Mouse (Mus musculus): ENCODE data around the gene Myom1.

The Myom1 gene

GRCm38 (mm10) chr17:71011931-71012662, 9.7 kb downstream of the Myom1 start:
- in situ Hi-C loops (cut with MboI, MseI): no loop called here

DNA sequence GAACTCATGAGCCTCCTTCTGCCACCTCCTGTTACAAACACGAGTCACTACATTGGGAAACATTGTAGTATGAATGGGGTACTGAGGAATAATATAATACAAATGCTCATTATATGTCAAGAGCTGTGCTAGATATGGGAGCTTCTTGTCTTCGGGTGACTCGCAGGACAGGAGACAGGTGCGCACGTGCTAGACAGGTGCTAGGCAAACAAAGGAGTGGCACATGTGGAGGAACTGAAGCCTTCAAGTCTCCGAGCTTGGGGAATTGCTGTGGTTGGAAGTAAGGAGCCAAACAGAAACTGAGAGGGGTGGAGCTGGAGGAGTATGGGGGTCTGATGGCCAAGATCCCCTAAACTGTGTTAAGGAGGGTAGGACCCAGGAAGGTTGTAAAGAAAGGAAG, 10.7 kb downstream of the Myom1 start:
- in situ Hi-C loops (cut with MboI, MseI): no loop called here

- in situ Hi-C loops (cut with MboI, MseI): no loop called here
Observed at GRCm38 (mm10) chr17:71014911-71015310, 12.5 kb downstream of the Myom1 start.

DNA sequence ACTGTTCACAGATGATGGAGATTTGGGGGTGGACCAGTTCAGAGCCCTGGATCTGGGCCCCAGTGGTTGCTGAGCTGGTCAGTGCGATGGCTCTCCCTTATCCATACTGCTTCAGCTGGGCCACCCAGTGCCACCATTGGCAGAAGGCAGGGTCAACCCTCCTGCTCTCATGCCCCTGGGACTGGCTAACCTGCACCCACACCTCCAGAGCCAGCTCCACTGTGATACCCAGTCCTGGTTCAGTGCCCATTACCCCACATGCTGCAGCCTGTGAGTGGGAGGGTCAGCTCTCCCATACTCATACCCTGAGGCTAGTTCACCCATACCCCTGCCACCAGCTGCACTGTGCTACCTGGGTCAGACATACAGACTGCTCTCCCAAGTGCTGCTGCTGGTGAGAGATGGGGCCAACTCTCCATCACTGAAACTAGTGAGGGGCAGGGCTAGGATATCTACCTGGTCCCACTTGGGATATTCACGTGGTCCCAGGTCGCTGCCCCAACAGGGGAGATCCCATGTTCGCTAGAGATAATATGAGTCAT, 15.1 kb downstream of the Myom1 start:
- in situ Hi-C loops (cut with MboI, MseI): no loop called here

DNA sequence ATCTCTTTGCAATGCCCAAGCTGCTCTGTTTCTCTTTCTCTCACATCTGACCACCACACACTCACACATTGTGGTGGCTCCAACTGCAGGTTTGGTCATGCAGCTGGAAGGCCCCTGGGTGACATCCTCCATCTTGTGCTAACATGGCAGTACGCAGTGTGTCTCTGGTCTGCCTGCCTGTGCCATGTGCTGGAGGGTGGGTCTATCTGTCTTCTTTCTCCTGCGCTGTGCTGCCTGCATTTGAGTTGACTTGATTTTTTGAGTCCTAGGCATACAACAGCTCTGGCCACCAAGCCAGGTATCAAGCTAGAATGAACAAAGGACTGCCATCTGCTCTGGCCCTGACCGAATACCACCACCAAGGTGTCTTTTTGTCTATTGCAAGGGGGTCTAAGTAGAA, 15.7 kb downstream of the Myom1 start:
- in situ Hi-C loops (cut with MboI, MseI): no loop called here

GRCm38 (mm10) chr17:71018616-71019308, 16.3 kb downstream of the Myom1 start:
- in situ Hi-C loops (cut with MboI, MseI): no loop called here

- in situ Hi-C loops (cut with MboI, MseI): no loop called here
Observed at GRCm38 (mm10) chr17:71019309-71019655, 16.8 kb downstream of the Myom1 start.

DNA sequence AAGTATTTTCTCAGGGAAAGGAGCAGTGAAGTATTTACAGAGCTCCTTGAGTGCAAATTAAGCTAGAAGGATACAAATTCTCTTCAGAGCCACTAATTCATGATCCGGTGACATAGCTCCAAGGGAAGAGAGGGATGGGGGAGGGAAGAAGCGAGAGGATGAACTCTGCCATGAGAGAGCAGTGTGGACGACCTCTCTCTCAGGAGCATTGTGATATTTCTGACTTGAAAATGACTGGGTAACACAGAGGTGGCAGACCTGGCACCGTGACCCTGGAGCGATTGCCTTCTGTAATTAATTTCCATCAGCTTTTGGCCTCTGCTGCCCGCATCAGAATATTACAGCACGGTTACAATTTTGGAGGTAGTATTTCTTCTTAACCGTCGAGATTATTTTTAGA, 17.4 kb downstream of the Myom1 start:
- in situ Hi-C loops (cut with MboI, MseI): no loop called here

DNA sequence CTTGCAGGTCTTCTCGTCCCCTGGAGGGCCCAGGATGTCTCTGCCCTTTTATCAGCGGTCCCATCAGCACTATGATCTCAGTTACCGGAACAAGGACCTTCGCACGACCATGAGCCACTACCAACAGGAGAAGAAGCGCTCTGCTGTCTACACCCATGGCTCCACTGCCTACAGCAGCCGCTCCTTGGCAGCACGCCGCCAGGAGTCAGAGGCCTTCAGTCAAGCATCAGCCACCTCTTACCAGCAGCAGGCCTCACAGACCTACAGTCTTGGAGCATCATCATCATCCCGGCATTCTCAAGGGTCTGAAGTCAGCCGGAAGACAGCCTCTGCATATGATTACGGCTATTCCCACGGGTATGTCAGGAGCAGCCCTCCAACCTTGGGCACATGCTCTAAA, 20.4 kb downstream of the Myom1 start:
- in situ Hi-C loops (cut with MboI, MseI): no loop called here

- in situ Hi-C loops (cut with MboI, MseI): no loop called here
Observed at GRCm38 (mm10) chr17:71024071-71024470, 21.6 kb downstream of the Myom1 start.

- in situ Hi-C loops (cut with MboI, MseI): no loop called here
Observed at GRCm38 (mm10) chr17:71025922-71026321, 23.5 kb downstream of the Myom1 start.

GRCm38 (mm10) chr17:71027186-71027585, 24.8 kb downstream of the Myom1 start:
- in situ Hi-C loops (cut with MboI, MseI): no loop called here

GRCm38 (mm10) chr17:71032719-71033118, 30.3 kb downstream of the Myom1 start:
- in situ Hi-C loops (cut with MboI, MseI): no loop called here

GRCm38 (mm10) chr17:71034472-71034871, 32.0 kb downstream of the Myom1 start:
- in situ Hi-C loops (cut with MboI, MseI): no loop called here

DNA sequence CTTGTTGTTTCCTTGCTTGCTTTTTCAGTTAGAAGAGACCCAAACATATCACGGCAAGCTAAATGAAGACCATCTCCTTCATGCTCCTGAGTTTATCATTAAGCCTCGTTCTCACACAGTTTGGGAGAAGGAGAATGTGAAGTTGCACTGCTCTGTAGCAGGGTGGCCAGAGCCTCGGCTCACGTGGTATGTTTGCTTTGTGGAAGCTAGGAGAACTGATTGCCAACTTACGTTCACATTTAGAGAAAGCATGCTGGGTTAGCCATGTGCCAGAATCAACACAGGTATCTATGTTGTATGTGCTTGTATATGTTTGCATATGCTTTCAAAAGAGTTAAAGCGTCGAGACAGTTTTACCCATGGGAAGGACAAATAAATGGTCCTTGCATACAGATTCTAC, 34.8 kb downstream of the Myom1 start:
- in situ Hi-C loops (cut with MboI, MseI): no loop called here

GRCm38 (mm10) chr17:71038812-71039211, 36.4 kb downstream of the Myom1 start:
- in situ Hi-C loops (cut with MboI, MseI): no loop called here

GRCm38 (mm10) chr17:71039851-71040581, 37.6 kb downstream of the Myom1 start:
- in situ Hi-C loops (cut with MboI, MseI): no loop called here

- in situ Hi-C loops (cut with MboI, MseI): no loop called here
Observed at GRCm38 (mm10) chr17:71040582-71040880, 38.1 kb downstream of the Myom1 start.

DNA sequence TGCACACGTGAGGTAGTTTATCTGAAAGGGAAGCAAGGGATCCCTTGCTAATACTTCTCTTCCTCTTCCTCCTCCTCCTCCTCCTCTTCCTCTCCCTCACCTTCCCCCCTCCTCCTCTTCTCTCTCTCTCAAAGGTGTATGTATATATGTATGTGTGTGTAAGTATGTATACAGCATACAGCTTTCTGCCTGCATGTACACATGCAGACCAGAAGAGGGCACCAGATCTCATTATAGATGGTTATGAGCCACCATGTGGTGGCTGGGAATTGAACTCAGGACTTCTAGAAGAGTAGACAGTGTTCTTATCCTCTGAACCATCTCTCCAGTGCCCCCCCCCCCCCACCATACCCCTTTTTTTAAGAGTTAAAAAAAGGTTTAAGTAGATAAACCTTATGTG, 40.2 kb downstream of the Myom1 start:
- in situ Hi-C loops (cut with MboI, MseI): no loop called here

- in situ Hi-C loops (cut with MboI, MseI): no loop called here
Observed at GRCm38 (mm10) chr17:71045591-71045990, 43.2 kb downstream of the Myom1 start.

DNA sequence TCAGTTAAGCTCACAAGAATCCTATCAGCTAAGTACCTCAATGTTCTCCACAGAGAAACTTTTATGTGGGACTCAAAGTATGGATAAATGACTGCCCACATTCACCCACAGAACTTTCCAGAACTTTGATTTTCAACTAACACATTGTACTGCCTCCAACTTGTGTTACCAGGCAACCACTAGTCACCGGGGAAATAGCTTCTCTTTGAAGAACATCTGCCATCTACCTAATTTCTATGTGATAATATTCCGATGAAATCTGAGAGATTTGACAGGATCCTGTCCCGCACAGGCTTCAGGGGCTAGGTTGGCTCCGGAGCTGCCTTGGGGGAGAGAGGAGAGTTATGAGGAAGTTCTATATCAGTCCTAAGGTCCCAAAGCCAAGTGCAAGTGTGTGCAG, 44.4 kb downstream of the Myom1 start:
- in situ Hi-C loops (cut with MboI, MseI): no loop called here

- in situ Hi-C loops (cut with MboI, MseI): no loop called here
Observed at GRCm38 (mm10) chr17:71049292-71049691, 46.9 kb downstream of the Myom1 start.

Data from T-helper 17 cell (primary cell).